Mouse (Mus musculus) adrenal gland, adult 8-10 months (tissue): ENCODE results near the gene Rpl32. TPM values are rescaled to one million over a fixed set of nuclear protein-coding genes. Genes with fewer than 3 reads are reported as not detected.
"Not testable (repeated sequence)": the region's sequence is repeated elsewhere in the genome, so short reads cannot be mapped to it uniquely, and the experiment has no call there.

Experiments used
- DNase-seq: peaks from one replicate; pipeline ENCODE4 v3.0.0; 2022
- total RNA-seq, 4 experiments: library from RNA; stranded (reverse); gene quantifications; 2 replicates each; pipeline ENCODE4 v1.2.4; 2022

Rpl32 gene
- 1,000 to 10,000 TPM in 3 of 4 experiments, 100 to 1,000 TPM in 1; 999 to 1,169 (median 1,094) TPM for total RNA-seq

DNA sequence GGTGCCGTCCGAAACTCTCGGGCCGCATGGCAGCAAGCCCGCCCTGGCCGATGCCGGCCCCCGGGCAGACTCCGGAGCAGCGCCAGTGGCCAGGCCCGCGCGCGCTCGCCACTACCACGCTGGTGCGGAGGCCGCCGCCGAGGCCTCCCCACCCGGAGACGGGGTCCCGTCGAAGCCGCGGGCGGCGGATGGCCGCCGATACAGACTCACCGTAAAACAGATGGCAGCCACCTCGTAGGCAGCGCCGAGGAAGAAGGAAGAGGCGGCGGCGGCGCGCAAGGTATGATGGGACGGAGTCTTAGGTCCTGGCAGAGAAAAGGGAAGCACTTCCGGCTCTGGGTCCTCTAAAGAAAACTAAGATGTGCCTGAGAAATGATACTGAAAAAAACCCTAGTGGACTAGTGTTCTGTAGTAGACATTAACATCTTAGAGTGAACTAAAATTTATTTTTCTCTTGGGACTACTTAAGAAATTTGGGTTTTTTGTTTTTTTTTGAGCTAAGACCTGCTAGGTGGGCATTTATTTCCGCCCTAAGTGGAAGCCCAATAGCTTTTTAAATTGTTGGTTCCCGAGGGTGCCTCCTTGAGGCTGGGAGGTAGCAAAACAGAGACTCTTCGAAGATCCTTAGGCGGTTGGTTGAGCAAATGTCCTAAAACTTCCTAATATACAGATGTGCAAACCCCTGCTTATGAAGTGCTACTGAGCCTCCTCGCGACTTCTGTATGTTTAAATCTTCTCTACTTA, at the start of gene Rpl32:
Gene Rpl32 (minus strand): TSS at position 260 of the 744 bp plus-strand sequence.
- DNase-seq: peak; percentile 75

DNA sequence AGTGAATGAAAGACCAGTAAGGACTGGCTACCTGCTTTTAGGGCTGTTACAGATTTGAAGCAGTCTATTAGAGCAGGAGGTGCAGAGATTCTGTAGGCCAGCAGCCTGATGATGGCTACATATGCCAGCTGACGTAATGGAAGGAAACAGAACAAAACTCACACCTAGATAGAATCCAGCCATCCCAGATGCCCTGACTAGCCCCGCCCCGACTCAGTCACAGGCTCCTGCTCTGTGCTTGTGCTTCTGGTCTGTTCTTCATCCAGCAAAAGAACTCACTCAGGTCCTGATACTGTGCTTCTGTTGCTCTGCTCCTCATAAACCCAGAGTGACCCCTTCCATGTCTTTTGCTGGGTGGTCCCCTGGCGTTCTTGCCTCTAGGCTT, 47.8 kb upstream of the Rpl32 start:
- peak; percentile 37 for DNase-seq

DNA sequence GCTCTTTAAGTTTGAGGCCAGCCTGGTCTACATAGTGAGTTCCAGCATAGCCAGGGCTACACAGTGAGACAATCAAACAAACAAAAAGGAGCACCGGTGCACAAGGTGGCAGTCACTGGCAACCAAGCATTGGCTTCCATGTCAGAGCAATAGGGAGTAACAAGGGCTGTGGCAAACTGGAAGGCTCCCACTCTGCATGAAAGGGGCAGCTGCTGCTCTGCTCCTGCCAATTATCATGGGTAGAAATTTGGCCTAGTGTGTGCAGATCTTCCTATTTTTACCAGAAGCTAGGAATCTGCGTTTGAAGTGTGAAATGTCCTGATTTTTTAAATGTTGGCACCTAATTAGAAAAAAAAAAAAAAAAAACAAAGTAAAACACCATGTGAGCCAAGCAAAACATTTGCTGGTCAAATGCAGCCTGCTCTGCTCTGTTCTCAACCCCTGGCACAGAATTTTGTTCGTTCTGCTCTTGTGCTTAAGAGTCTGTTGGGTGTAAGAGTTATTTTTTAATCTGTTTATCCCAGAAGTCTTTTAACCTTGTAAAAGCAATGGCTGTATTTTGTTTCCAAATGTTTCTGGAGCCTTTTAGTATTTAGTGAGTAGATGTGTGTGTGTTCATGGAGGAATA, 47.3 kb upstream of the Rpl32 start:
- DNase-seq: no peak

DNA sequence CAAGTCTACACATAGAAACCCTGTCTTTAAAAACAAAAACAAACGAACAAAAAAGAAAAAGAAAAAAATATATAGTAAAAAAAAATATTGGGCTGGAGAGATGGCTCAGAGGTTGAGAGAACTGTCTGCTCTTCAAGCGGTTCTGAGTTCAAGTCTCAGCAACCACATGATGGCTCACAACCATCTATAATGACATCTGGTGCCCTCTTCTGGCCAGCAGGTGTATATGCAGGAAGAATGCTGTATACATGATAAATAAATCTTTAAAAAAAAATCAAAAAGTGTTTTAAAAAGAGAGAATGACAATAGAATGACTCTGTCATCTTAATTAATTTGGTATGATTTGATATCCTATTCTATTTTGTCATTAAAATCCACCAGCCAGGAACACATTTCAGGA, 45.9 kb upstream of the Rpl32 start:
- DNase-seq: no peak

DNA sequence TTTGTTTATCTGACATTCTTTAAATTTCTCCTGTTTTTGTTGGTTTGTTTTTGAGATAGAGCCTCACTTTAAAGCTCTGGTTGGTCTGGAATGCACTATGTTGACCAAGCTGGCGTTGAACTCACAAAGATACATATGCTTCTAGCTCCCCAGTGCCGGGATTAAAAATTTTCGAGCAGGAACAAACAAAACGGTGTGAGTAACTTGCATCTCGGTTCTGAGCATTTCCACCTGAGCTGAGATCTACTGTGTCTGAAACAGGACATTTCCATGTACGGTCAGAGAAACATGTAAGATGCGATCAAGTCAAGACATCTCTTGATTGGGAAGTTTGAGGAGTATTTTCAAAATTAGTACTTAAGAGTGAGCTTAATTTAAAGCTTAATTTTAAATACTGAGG, 45.4 kb upstream of the Rpl32 start:
- no peak for DNase-seq

DNA sequence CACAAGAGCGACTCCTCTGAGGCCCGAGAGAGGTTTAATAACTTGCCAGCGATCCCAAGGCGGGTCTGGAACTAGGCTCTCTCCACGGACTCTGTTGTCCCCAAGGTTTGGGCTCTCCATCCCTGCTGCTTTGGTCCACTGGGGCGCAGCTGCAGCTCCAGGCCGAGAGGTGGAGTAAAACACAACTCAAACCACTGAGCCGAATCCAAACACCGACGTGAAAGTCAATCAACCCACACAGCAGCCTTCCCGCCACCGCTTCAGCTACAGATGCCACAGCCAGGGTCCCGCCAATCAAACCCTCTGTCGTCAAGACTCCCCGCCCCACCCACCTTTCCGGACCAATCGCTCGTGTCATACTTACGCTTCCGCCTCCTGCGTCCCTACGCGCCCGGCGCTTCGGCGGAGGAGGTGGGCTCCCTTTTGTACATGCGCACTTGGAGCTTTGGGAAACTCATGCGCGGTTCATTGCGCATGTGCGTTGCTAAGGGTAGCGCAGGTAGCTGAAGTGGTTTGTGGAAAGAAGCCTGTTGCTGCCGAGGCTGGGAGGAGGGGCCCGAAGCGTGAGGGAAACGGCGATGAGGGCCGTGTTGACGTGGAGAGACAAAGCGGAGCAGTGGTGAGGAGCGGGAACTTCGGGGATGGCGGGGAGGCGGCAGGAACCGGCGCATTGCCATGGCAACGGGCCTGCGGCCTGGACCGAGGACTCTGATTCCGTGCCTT, 44.7 kb upstream of the Rpl32 start, which contains the start of the genes Mbd4 and Ift122:
Gene Mbd4 (minus strand): TSS at position 281 of the 723 bp plus-strand sequence.
Gene Ift122 (plus strand): TSS at position 380 of the 723 bp plus-strand sequence.
- DNase-seq: peak; percentile 99

DNA sequence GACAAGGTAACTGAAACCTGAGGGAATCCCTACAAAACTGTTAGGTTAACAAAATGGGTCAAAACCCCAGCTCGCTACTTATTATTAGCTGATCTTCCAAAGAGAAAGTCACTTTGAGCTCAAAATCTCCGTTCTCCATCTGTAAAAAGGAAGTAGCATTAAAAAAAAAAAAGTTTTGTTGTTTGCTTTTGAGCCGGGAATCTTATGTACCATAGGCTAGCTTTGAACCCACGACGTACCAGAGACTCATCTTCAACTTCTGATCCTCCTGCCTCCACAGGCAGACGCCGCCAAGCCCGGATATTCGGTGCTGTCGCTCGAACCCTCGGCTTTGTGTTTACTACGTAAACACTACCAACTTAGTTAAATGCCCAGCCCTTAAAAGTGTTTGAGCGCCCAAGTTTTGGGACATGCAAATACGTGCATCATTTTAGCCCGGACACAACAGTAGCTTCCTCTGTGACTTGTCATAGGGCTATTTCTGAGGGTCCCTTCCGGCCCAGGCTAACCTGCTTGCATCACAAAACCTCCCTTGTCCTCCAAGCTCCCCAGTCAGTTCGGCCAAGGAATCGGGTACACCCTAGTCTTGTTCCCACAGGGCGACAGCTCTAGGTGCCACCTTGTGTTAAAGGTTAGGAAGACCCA, 44.0 kb upstream of the Rpl32 start:
- no peak for DNase-seq

DNA sequence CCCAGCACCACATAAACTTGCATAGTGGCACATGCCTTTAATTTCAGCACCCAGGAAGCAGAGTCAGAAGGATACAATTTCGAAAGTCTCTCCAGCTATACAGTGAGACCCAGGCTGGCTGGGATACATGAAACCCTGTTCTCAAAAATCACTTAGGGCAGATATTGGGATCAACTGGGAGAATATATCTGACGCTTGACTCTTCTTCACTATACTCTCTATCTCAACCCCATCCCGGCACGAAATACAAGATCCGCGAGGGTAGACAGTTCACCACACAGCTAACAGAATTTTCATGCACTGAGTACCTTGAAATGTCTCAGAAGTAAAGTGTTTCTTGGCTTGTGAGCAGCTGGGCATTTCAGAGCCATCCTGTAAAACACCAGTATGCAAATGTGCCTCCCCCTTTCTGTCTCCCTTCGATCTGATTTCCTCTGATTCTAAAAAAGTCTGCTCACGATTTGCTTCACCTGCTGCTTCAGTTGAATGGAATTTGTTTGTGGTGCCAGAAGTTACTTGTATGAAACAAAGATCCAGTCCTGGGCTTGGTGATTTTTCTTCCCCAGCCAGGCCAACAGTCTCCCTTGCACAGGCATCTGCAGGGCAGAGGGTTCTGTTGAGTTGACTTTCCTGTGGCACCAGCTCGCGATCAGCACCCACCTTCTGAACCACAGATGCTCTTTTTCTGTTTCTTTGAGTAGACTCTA, 40.2 kb upstream of the Rpl32 start:
- DNase-seq: no peak

DNA sequence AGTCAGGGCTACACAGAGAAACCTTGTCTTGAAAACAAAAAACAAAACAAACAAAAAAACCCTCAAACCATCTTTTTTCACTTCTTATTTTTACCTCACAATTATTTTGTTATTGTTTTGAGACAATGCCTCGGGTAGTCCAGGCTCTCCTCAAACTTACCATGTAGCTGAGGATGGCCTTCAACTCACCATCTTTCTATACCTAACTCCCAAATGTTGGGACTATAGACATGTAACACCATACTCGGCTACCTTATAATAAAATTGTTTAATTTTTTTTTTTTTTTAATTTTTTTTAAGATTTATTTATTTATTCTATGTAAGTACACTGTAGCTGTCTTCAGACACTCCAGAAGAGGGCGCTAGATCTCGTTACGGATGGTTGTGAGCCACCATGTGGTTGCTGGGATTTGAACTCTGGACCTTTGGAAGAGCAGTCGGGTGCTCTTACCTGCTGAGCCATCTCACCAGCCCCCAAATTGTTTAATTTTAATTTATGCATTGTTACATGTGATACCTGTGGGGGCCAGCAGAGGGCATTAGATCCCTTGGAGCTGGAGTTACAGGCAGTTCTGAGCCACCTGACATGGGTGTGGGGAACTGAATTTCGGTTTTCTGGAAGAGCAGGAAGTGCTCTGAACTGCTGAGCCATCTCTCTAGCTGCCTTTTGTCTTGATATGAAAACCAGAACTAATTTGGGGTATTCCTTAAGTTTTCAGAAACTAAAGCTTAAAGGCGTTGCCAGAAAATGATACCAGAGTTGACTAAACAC, 38.3 kb upstream of the Rpl32 start:
- no peak for DNase-seq

DNA sequence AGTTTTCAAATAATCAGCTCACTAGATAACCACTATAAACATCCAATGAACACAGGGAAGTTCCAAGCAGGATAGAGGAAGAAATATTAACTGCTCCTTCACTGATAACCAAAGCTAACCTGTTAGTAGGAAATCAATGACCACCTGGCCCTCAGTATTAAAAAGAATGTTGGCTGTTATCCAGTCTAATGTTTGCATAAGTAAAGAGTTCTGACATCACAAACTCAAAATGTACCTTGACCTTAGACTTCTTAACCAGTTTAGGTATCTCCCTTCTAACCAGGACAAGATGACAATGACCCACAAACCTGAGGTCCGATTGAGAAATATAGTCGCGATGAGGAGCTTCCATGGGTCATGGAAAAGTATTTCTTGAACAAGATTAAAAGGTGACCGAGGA, 36.5 kb upstream of the Rpl32 start:
- no peak for DNase-seq

DNA sequence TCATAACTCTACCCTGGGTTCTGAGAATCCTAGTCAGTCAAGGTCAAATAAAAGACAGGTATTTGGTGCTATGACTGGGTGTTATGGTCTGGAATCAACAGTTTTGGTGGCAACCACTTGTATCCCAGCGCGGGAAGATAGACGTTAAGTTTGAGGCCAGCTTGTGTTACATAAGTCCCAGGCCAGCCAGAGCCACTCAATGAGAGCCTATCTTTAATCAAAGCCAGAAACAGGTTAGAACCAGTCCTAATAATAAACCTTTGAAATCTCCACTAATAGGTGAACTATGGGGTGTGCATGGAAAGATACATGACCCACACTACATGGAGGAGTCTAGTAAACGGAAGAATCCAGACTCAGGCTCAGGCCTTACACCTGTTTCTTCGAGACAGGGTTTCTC, 30.2 kb upstream of the Rpl32 start:
- no peak for DNase-seq

DNA sequence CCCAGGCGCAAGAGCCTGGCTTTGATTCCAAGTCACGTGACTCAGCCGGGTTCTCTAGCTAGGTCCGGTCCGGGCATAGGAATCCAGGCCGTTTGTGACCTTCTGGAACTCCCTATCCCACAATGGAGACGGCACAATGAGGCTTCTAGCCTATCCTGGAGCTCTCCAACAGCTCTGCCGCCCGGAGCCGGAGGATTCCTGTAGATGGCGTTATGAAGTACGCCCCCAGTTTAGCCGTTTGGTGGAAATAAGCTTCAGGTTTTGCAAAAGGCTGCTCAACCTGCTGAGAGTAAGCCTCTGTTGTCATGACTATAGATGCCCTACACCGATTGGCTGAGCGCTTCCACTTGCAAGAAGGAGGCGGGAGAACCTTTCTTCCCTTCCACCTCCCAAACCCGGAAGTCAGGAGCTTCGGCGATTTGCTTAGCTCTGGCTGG, 29.6 kb upstream of the Rpl32 start, which contains the start of gene Efcab12:
Gene Efcab12 (minus strand): TSS at position 252 of the 437 bp plus-strand sequence.
- DNase-seq: peak; percentile 74

DNA sequence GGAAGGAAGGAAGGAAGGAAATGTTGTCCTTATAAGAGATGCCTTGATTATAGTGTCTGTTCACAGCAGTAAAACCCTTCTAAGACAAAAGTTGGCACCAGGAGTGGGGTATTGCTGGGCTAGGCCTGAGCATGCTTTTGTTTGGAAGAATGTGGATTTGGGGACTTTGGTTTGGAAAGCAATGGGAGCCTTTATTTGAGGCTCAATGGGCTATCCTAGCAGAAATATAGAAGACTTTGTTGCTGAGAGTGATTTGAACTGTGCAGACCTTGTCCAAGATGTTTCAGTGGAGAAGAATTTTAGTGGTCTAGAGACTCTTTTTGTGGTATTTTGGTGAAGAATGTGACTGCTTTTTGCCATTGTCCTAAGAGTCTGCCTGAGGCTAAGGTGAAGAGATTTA, 25.3 kb upstream of the Rpl32 start:
- no peak for DNase-seq

DNA sequence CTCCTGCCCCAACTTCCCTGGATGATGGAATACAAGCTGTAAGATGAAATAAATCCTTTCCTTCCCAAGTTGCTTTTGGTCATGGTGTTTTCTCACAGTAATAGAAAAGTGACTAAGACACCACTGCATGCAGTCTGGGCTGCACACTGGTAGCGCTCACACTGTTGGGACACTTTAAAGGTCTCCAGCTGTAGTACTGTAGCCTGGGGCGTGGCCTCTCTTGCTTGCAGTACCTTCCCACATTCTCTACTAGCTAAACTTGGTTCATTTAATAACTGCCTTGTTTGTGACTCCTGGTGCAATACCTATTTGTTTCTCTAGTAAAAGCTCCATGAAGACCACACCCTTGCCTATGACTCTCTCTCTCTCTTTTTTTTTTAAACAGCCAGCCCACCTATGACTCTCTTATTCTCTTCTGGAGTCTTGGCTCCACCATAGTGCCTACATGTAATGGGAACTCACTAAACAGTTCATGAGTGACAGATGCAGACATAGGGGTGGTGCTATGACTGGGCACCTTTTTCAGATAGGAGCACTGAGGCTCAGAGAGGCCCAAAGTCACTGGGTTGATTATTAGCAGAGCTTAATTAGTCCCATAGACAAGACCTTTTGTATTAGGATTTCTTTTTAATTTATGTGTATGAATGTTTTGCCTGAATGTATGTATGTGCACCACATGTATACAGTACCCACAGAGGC, 23.8 kb upstream of the Rpl32 start:
- DNase-seq: no peak

DNA sequence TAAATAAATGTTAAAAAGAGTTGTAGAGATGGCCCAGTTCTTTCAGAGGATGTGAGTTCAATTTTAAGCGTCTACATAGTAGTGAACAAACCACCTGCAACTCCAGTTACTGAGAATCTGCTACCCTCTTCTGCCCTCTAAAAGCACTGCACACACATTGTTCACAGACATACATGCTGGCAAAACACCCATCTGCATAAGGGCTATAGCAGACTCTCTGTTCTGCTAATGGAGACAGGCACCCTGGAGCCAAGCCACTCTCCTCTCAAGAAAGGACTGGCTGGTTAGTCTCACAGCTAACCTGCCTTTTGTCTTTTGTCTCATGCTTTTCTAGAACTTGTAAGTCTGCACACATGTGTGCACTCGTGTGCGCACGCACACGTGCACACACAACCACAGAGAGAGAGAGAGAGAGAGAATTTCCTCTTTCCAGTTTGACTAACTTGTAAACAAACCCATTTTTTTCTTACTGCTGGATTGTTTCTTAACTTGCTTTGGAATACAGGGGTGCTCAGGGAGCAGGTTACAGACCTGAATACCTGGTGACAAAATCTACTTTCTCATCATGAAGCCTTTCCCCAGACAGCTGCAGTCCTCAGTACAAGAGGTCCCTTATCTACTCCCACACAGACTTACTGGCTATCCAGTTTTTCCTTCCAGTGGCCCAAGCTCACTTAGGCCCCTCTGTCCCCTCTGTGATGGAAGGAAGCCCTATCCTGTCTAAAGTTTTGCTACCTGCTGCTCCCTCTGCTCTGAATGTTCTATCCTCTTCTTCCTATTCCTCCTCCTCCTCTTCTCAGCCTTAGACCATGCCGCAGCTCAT, 22.4 kb upstream of the Rpl32 start:
- DNase-seq: no peak

DNA sequence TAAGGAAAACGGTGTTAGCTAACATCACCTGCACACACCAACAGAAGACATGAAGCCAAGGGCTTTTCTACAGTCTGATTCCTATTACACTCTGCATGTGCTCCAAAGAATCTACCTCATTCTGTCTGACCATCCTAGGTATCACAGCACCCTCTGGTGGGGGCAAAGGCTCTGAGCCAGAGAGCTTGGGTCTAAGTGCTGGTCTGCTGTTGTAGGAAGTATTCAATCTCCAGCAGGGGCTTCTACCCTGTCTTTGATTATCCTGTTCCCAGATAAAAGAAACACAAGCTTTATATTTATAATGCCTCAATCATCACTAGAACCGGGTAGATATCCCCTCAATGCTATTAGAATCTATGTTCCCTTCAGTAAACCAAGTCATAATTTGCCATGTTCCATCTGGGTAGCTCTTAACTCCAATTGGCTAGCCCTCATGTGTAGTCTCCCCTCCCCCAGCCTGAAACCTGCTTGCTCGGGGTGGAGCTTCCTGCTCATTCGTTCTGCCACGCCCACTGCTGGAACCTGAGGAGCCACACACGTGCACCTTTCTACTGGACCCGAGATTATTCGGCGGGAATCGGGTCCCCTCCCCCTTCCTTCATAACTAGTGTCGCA, 15.4 kb upstream of the Rpl32 start:
- not testable (repeated sequence) for DNase-seq

DNA sequence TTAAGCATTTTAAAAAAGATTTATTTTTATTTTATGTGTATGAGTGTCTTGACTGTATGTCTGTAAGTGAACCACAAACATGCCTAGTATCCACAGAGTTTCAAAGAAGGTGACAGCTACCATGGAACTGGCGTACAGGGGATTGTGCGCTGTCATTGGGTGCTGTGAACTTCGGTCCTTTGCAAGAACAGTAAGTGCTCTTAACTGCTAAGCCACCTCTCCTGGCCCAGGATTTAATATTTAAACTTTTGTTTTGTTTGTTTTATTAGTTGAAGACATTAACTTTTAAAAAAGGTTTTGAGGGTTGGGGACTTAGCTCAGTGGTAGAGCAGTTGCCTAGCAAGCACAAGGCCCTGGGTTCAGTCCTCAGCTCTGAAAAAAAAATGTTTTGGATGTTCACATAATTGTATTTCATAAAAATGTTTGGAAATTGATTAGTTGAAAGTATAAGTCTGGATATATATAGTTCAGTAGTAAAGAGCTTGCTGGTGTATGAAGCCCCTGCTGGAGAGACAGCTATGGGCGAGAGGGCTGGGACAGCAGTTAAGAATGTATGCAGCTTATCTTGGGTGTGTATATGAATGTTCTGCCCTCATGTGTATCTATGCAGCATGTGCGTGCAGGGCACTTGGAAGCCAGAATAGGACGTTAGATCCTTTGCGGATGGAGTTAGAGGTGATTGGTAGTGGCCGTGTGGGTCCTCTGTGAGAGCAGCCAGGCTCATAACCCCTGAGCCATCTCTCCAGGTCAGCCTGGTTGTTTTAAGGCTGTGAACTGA, 12.9 kb upstream of the Rpl32 start:
- DNase-seq: no peak

DNA sequence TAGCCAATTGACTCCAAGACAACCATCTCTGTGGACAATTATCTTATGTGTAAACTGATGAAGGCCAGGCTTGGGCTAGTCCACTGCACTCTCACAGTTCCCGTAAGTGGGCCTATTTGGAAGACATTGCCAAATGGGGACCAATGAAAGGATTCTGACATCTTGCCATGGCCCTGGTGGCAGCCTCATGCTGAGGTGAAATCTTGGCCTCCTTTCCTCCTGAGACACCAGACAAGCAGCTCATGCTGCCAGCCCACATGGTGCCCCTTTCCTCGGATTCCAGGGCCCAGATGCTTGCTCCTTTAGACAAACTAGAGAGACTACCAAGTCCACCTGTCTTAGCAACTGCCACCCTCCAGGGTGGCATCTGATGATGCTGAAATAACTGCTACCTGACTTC, 9.6 kb upstream of the Rpl32 start:
- DNase-seq: no peak
